Mouse (Mus musculus): ENCODE measurements at regions not wholly inside any gene's neighbourhood (a gene's known extent, or its start where the extent isn't known, plus 50 kb on each side); places are given as distances from the start of the nearest gene placed in this dataset.

DNA sequence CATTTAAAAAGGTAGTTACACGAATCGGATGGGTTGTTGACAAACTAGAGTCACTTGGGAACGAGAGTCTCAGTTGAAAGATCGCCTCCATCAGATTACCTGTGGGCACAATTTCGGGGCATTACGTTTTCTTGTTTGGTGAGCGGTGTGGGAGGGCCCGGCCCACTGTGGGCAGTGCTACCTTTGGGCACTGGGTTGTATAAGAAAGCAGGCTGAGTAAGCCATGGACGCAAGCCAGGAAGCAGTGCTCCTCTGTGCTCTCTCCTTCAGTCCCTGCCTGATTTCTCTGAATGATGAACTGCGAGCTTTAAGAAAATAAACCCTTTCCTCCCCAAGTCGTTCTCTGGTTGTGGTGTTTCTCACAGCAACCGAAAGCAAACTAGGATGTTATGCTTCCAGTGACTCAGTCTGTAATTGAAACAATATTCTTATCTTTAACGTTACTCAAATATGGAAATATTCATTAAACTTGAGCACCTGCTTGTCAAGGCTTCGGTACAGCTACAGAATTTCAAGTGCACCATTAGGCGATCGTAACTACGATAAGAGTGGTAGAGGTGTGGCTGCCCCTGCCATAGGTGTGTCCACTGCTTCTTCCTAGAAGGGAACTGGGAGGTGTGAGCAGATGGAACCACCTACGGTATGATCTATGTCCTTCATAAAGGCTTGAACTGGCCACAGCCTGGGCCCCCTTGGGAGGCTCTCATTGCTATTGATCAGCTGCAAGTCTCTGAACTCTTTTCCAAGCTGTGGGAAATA is 119.2 kb upstream of the Tsc22d1 start:
- no peak for DNase-seq (ENCODE audit: low spot score in 2 of 2)

DNA sequence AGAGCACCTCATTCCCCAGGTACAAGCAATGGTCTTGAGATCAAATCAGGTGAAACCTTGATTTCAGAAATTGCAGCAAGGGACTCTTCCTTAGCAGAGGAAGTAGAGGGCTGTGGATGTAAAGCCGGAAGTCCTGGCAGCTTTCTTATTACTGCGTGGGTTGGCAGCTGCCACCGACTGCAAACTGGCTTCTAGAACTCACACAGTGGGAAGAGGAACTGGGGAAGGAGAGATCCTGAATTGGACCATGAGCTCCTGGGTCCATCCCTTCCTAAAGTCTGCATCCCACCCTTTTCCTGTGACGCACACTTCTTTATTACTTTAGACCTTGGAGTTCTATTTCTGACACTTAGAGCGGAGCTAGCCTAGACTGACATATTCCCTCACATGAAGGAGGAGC is 116.9 kb upstream of the Tsc22d1 start:
- no peak for DNase-seq (ENCODE audit: low spot score in 2 of 2)

DNA sequence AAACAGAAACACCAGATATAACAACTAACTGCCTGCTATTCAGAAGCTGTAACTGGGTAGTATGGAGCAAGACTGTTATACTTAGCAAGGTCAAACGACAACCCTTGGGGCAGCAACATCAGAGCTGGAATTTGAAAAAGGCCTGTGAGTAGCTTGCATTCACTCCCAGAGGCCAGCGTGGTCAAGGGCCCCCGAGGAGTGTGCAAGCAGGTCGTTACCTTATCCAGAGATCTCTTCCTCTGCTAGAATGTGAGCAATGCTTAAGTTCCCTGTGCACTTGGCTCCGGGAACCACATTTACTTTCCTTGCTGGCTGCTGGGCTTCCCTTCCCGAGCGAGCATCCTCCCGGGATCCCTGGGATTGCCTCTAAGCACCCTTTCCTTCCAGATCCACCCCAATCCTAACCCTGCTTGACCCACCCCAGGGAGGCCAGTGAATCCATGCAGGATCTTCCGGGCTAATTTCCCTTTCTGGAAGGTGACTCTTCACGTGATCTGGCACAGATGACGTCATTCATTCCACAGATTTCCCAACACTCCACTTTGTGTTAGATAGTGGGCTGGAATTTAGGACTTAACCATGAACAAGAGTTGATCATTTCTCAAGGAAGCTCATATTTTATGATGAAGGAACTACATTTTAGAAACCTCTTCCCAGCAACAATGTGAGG is 112.3 kb upstream of the Tsc22d1 start:
- no peak for DNase-seq (ENCODE audit: low spot score in 2 of 2)

DNA sequence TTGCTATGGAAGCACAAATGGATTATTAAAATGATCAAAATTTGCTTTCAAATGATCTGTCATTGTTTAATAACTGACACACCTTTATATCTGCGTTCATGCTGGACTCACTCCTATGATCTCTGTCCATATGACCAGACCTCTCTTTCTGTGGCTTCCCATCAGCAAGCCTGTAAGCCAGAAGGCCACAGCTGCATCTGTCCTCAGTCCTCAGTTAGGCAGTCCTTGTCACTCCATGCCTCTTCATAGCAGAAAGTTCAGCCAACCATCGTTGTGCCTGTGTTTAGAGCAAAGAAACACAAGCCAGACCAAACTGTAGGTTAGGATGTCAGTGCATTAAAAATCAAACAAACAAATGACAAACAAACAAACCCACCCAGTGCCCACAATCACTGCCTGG is 107.2 kb upstream of the Tsc22d1 start:
- DNase-seq (ENCODE audit: low spot score in 2 of 2): no peak

DNA sequence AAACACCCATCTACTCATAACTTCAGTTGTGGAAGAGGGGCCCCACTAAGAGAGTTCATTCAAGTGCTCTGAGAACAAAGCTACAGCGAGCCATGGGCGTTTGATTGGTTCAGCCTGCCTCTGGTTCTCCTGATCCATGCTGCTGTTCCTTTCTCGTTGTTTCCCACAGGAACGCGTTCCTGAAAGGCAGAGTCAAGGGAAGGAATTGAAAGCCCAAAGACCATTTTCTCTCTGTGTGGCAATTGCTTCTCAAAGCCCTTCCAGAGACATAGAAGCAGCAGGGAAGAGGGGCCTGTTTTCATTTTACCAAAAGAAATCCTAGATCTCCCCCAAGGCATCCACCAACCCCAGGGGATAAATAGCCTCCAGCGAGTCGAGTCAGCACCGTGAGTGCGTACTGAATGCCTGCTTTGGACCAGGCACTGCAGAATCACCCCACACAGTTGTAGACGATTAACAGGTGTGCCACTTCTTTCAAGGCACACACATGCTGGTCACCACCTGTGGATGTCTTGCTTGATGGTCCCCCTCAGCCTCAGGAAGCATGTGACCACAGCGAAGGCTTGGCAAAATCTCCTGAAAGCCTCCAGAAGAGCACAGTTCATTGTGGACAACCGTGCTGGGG is 106.5 kb upstream of the Tsc22d1 start:
- DNase-seq (ENCODE audit: low spot score in 2 of 2): peak; percentile 12

DNA sequence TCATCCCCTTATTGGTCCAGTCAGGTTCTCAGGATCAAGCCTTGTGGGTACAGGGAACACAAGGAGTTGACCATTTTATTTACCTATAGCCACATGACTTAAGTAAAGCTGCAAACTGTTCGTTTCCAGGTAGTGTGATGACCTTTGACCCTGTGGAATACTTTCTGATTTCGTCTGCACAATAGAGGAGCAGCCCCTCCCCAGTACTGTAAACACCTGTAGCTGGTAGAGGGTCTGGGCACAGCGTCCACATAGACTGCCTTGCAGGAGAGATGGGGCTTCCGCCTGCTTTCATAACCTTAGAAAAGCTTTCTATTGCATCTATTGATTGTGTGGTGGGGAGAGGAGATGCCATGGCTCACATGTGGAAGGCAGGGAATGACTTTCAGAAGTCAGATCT is 105.2 kb upstream of the Tsc22d1 start:
- no peak for DNase-seq (ENCODE audit: low spot score in 2 of 2)

DNA sequence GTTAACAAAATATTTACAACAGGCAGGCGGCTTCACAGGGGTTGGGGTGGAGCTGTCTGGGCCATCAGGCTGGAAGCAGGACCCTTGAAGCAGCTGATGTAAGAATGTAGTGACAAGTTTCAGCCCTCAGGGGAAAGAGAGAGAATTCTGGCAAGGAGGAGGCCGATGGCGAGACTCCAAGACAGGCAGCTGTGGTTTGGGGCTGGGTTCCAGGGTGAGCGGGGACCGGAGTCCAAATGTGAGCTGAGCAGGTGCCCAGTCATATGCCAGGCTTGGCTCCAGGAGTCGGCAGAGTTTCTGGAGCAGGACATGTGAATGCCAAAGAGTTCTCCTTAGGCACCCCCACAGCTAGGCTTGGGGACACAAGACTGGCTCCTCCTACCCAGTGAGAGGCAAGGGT is 104.5 kb upstream of the Tsc22d1 start:
- DNase-seq (ENCODE audit: low spot score in 2 of 2): peak; percentile 40 to 44

DNA sequence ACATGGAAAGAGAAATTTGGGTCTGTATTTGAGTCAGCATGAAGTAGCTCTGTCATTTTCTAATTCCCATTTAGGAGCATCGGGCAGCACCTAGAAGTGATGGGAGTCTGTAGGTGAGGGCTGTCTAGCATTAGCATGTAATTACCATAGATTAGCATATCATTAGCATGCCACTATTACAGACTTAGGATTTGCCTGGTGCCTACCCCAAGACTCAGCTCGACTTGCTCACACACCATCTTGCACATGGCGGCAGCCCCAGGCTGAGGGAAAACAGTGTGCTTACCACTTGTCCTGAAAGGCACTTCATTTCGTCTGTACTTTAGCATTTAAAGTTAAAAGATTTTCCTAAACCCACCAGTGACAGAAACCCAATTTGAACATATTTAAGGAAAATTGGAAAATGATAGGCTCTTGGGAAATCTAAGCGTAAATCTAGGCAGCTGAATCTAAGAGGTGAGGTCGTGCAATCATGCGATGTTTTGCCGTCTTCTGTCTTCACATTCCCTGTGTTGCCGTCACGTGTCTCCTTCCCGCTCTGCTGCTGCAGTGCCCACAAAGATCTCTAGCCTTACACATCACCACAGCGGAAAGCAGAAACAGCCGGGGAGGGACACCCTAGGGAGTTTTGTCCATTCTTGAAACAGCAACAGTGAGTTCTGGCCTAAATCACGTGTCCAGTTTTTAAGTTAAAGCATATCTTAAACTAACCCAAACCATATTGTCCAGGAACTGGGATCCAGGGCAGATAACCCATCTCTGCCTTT is 101.2 kb upstream of the Tsc22d1 start:
- DNase-seq (ENCODE audit: low spot score in 2 of 2): no peak

DNA sequence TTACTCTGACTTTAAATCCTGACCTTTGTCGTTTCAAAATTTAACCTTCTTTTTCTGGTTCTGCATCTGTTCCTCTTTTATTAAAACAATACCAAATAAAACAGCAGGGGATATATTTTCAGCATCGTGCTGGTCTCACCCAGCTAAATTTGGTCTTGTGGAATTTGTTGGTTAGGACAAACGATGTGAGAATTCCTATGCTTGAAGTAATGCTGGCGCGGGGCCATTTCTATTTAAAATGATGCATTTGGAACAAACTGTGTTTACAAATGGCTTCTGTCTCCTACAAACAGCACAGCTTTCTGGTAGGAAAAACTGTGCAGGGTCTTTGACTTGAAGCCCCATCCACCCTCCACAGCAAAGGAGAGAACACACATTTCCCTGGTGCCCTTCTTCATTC is 96.3 kb upstream of the Tsc22d1 start:
- DNase-seq (ENCODE audit: low spot score in 2 of 2): peak; percentile 37 to 48

DNA sequence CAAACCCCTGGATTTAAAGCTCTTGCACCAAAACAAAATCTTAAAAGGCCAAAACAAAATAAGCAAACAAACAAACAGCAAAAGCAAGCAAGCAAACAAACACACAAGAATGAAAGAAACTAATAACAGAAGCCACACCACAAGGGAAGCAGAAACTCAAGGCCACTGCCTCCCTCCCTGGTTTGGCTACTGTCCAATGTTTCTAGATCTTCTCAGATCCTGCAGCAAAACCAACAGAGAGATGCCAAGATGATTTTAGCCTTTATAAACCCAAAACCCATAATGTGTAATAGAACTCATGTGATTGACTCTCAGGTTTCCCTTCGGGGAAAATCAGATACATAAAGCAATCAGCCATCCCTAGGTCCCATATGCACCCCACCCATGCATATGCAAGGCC is 90.5 kb upstream of the Tsc22d1 start:
- DNase-seq (ENCODE audit: low spot score in 2 of 2): no peak

DNA sequence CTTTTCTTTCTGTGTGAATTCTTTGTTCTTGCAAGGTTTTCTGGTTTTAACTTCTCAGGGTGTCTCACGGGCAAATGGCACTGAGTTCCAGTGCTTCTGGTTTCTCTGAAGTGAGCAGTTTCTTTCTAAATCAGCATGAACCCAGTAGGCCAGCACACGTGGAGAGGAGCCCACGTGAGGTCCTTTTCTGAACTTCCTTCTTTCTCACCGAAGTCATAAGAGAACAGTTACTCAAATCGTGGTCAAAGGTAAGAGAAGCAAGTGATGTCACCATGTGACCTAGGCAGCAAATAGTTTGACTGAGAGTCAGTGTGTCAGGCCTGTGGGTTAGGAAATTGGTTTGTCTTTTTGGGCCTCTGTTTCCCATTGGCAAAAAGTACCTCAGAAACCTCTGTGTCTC is 84.8 kb upstream of the Tsc22d1 start:
- DNase-seq (ENCODE audit: low spot score in 2 of 2): no peak

DNA sequence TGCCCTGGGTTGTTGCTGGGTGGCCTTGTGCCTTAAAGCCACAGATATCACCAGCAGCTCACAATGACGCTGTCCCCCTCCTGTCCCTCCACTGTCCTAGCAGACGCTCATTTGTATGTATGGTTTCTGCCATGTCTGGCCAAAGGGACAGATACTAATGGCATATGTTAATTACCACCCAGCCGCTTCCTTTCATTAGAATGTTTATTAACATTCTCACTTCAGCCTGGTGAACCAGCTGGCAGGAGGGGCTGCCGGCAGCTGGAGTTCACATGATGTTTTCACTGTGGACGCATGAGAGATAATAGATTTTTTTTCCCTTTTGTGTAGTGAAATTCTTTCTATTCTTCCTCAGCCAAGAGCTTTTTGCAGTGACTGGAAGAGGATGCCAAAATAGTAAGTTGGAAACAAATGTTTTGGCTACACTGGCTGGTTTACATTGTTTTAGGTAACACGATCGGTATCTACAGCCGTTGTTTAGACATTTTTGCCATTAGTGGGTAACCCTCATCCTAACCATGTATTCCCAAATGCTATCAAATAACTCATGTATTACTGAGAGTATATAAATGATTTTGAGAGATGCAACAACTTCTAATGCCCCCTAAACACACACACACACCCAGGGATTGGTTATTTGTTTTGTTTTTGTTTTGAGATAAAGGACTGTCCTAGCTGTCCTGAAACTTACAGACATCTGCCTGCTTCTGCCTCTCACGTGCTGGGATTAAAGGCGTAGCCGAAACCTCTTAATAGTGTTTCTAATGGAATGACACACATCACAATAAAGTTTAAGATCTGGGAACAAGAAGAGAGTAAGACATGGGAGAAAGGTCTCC is 83.0 kb upstream of the Tsc22d1 start:
- no peak for DNase-seq (ENCODE audit: low spot score in 2 of 2)

DNA sequence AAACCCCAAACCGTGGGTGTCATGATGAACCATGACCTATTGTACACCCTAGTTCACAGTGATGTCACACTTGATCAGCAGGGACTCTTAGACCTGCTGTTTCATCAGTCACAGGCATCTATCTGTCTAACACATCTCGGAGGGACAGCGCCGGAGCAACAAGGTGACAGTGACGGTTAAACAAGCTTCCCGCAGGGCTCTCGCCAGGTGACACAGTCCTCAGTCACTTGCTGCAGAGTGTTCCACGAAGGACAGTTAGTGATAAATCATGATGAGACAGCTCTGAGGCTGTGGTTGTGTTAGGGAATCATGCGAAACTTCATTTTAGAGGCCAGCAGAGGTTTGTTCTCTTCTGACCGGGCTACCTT is 82.4 kb upstream of the Tsc22d1 start:
- no peak for DNase-seq (ENCODE audit: low spot score in 2 of 2)

DNA sequence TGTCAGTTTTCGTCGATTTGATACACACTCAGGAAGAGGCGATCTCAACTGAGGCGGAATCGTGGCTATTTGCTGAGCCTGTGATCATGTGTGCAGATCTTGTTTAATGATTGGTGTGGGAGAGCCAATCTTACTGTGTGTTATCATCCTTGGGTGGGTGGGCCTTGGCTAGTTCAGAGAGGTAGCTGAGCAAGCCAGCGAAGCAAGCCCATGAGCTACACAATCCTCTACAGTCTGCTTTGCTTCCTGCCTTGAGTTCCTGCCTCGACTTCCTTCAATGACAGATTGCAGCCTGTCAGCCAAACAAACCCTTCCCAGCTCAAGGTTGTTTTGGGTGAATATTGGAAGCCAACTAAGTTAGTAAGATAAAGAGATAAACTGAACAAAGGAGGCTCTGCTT is 74.0 kb upstream of the Tsc22d1 start:
- no peak for DNase-seq (ENCODE audit: low spot score in 2 of 2)

DNA sequence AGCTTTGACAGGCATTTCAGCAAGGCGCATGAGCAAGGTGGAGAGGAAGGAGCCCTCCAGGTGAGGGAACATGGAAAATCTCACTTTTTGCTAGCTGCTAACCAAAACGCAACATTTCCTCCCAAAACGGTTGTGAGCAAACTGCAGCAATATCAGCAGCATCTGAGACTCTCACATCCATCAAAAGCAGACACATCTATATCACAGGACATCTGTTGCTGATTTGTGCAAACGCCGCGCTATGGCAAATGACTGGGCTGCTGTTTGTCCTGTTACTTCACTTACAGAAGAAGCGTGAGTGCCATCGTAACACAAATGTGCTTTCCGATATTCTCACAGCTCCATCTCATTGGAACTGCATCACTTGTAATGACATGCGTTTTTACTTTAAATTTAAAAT is 73.5 kb upstream of the Tsc22d1 start:
- peak in 1 of 2 experiments; percentile 3 for DNase-seq (ENCODE audit: low spot score in 2 of 2)

DNA sequence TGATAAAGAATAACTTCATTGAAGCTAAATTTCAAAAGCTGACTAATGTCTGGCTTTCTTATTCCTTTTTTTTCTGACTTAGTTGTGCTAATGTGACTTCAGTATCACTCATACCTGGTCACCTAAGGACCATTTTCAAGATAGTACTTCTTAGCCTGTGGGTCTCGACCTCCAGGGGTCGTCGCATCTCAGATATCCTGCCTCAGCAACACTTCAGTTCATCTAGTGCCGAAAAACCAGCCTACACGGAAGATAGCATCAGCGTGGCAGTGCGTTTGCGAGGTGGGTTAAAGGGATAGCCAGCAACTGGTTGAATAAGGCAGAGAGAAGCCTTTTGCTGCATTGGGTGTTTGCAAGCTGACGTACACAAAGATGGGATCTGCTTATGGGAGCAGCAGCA is 62.9 kb upstream of the Tsc22d1 start:
- no peak for DNase-seq (ENCODE audit: low spot score in 2 of 2)

DNA sequence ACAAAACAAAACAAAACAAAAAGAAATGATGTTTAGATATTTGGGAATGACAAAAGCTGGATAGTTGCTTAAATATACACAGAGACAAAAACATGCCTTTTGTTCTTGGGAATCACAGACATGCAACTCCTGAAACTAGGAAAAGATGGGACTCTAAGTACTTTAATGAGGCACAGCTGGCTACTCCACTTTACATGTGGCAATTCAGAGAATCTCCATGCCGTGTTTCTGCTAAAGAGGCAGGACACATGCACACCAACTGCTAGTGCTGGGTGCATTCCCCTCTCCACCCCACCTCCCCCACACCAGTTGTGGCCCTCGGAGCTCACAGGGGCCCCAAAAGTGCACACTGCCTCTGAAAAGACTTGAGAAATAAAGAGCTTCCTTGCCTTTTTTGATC is 58.6 kb upstream of the Tsc22d1 start:
- no peak for DNase-seq (ENCODE audit: low spot score in 2 of 2)

DNA sequence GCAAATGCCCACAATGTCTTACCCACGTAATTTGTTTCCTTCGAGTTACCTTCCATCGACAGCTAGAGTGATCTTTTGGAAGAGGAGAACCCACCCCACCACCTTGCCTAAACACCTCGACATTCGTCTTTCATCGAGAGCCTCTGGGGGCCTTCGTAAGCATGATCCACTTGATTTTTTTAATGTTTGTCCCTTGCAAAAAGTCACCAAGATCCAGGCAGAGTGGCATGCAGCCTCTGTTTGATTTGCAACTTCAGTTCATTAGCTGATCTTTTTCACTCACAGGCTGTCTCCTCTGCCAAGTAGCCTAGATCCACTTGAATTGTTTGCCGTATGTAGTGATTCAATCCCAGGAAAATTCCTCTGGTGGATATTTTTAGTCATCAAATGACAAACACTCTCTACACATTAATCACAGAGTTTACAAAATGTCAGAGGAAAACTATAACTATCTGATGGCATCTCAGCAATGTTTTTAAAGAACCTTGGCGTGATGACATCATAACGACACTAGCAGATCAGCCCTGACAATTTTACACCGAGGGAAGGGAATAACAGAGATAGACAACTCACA is 54.8 kb upstream of the Tsc22d1 start:
- DNase-seq (ENCODE audit: low spot score in 2 of 2): no peak

DNA sequence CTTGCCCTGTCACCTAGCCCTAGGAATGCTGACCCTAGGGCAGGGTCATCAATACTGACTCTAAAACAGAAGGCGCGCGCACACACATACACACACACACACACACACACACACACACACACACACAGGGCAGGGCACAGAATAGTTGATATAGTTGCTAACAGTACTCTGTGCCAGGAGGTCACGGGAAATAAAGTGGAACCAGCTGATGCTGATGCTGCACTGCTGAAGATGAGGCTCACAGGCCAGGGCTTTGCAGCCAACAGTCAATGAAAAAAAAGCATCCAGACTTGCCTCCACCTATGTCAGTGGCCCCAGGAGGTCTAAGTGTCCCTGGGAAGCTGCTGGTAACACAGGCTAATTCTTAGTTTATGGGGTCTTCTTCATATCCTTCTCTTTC is 50.7 kb upstream of the Tsc22d1 start:
- no peak for DNase-seq (ENCODE audit: low spot score in 2 of 2)

Measured in right cerebral cortex, adult 2 months (tissue).